Mouse (Mus musculus): ENCODE measurements around the gene Hoxa5.

Hoxa5 gene

GRCm38 (mm10) chr6:52204050-52204752 lies at the start of gene Hoxa5:
Gene Hoxa5 (minus strand): TSS chr6:52204587.
- DNase-seq = no peak

GRCm38 (mm10) chr6:52253511-52254500 lies 49.4 kb upstream of the Hoxa5 start:
- no peak for DNase-seq

GRCm38 (mm10) chr6:52252775-52253376 lies 48.5 kb upstream of the Hoxa5 start:
- no peak for DNase-seq

- DNase-seq = no peak
These were observed 47.8 kb upstream of the Hoxa5 start for GRCm38 (mm10) chr6:52252016-52252774.

- no peak for DNase-seq
These were observed 46.9 kb upstream of the Hoxa5 start for GRCm38 (mm10) chr6:52251177-52251879.

GRCm38 (mm10) chr6:52249826-52250225 lies 45.4 kb upstream of the Hoxa5 start:
- no peak for DNase-seq

- DNase-seq = no peak
These were observed 45.0 kb upstream of the Hoxa5 start for GRCm38 (mm10) chr6:52249415-52249738.

- no peak for DNase-seq
These were observed 44.4 kb upstream of the Hoxa5 start for GRCm38 (mm10) chr6:52248638-52249414.

- DNase-seq = no peak
These were observed 43.6 kb upstream of the Hoxa5 start for GRCm38 (mm10) chr6:52247766-52248637.

- no peak for DNase-seq
These were observed 42.5 kb upstream of the Hoxa5 start for GRCm38 (mm10) chr6:52246916-52247315.

GRCm38 (mm10) chr6:52246403-52246803 lies 42.0 kb upstream of the Hoxa5 start:
- DNase-seq = no peak

GRCm38 (mm10) chr6:52245757-52246142 lies 41.4 kb upstream of the Hoxa5 start, which contains the start of gene Hoxa11:
Gene Hoxa11 (minus strand): TSS chr6:52245810.
- no peak for DNase-seq

- DNase-seq = no peak
These were observed 40.8 kb upstream of the Hoxa5 start for GRCm38 (mm10) chr6:52245040-52245756.

- DNase-seq = no peak
These were observed 40.2 kb upstream of the Hoxa5 start for GRCm38 (mm10) chr6:52244471-52245039.

GRCm38 (mm10) chr6:52243681-52244121 lies 39.3 kb upstream of the Hoxa5 start:
- no peak for DNase-seq

- DNase-seq = no peak
These were observed 38.5 kb upstream of the Hoxa5 start for GRCm38 (mm10) chr6:52242801-52243332.

- DNase-seq = no peak
These were observed 36.7 kb upstream of the Hoxa5 start for GRCm38 (mm10) chr6:52241001-52241621.

GRCm38 (mm10) chr6:52240389-52241000 lies 36.1 kb upstream of the Hoxa5 start, which contains the start of gene Hoxa10:
Gene Hoxa10 (minus strand): TSS chr6:52240854.
- peak; percentile 58 for DNase-seq
